Mouse (Mus musculus) liver, embryonic 13.5 days (tissue): ENCODE measurements at regions not wholly inside any gene's neighbourhood (a gene's known extent, or its start where the extent isn't known, plus 50 kb on each side); places are given as distances from the start of the nearest gene placed in this dataset.

Experiments used
- ATAC-seq: fragments of 200-750 bp; cut with Nextera tagmentation; 2 replicates; pipeline ENCODE4 v1.8.0; 2017; ENCODE audit warnings: low read depth, mild to moderate bottlenecking, moderate number of reproducible peaks, moderate library complexity
- DNase-seq: peaks from one replicate; pipeline ENCODE4 v3.0.0; 2022
- H3K27ac ChIP-seq: fragments of 300-500 bp; sonication (generic); 2 replicates; pipeline ENCODE4 v1.5.1; 2015; ENCODE audit warnings: moderate library complexity, mild to moderate bottlenecking, inconsistent platforms
- H3K27me3 ChIP-seq: fragments of 300-500 bp; sonication (generic); 2 replicates; pipeline ENCODE4 v1.6.1; 2015; ENCODE audit warnings: mild to moderate bottlenecking, inconsistent platforms
- H3K36me3 ChIP-seq: fragments of 300-500 bp; sonication (generic); 2 replicates; pipeline ENCODE4 v1.6.1; 2015; ENCODE audit warnings: mild to moderate bottlenecking, inconsistent platforms
- H3K4me1 ChIP-seq: fragments of 300-500 bp; sonication (generic); replicated peaks from 2 replicates; pipeline ENCODE4 v1.6.1; 2015; ENCODE audit warnings: inconsistent platforms
- H3K4me2 ChIP-seq: fragments of 300-500 bp; sonication (generic); 2 replicates; pipeline ENCODE4 v1.6.1; 2015; ENCODE audit warnings: inconsistent platforms, mild to moderate bottlenecking, moderate library complexity
- H3K4me3 ChIP-seq: fragments of 300-500 bp; sonication (generic); replicated peaks from 2 replicates; pipeline ENCODE4 v1.5.1; 2015; ENCODE audit warnings: mild to moderate bottlenecking, inconsistent platforms
- H3K9ac ChIP-seq: fragments of 300-500 bp; sonication (generic); 2 replicates; pipeline ENCODE4 v1.6.1; 2015; ENCODE audit warnings: mild to moderate bottlenecking, inconsistent platforms
- H3K9me3 ChIP-seq: fragments of 300-500 bp; sonication (generic); replicated peaks from 2 replicates; pipeline ENCODE4 v1.6.1; 2016; ENCODE audit warnings: inconsistent platforms
- WGBS: fragments of 180-500 bp; shearing (Covaris S2); methylation state at CpG from one replicate; pipeline ENCODE4 v1.1.7; 2015; ENCODE audit not compliant: insufficient replicate concordance; 5-methylcytosine and 5-hydroxymethylcytosine counted together

DNA sequence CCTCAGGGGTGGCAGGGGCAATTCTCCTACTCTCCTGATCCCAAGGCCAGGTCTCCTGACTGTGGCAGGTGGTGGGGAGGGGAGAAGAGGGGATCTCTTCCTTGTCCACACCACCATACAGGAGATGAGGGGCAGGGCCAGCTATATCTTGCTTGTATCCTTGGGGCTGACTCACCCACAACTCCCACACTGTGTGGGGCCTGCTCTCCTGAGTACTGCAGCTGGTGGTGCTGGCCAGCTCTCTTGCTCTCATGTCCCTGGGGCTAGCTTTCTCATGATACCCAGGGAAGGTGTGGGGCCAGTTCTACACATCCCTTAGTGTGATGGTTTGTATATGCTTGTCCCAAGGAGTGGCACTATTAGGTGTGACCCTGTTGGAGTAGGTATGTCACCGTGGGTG lies 177.4 kb downstream of the Shq1 start:
- ATAC-seq, result no peak
- no peak for DNase-seq
- no peaks in the 10 kb centered on the region for H3K27me3 ChIP-seq
- no peaks in the 10 kb centered on the region for H3K9me3 ChIP-seq
- H3K4me2 ChIP-seq, result no peak overlapping the region
- WGBS, result 21% methylated on average over 1 of the region's 1 CpGs
- no peak overlapping the region for H3K9ac ChIP-seq
- no peak overlapping the region for H3K4me3 ChIP-seq
- H3K36me3 ChIP-seq, result no peaks in the 10 kb centered on the region
- H3K4me1 ChIP-seq, result no peaks in the 10 kb centered on the region
- H3K27ac ChIP-seq, result no peak overlapping the region

DNA sequence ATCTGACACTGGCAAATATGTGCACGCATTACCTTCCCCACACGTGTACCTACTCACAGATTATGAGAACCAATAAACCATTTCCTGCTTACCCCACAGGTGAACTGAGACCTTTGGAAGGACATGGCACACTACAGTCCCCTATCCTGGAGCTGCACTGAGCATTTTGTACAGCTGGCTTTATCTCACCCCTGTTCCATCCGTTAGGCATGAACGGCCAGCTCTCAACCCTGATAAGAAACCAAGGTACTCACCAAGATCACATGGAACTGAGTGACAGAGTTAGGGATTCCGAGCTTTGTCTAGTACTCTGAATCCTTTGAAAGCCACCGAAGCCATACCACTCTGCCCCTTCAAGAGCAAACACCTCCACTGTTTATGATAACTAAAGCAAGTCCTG lies 179.1 kb downstream of the Shq1 start:
- DNase-seq, result no peak
- no peak for ATAC-seq
- 51% methylated on average over 6 of the region's 6 CpGs for WGBS
- no peaks in the 10 kb centered on the region for H3K9me3 ChIP-seq
- no peaks in the 10 kb centered on the region for H3K27me3 ChIP-seq
- H3K4me2 ChIP-seq, result no peak overlapping the region
- no peak overlapping the region for H3K9ac ChIP-seq
- no peaks in the 10 kb centered on the region for H3K36me3 ChIP-seq
- H3K27ac ChIP-seq, result no peak overlapping the region
- H3K4me1 ChIP-seq, result no peaks in the 10 kb centered on the region
- H3K4me3 ChIP-seq, result no peak overlapping the region

DNA sequence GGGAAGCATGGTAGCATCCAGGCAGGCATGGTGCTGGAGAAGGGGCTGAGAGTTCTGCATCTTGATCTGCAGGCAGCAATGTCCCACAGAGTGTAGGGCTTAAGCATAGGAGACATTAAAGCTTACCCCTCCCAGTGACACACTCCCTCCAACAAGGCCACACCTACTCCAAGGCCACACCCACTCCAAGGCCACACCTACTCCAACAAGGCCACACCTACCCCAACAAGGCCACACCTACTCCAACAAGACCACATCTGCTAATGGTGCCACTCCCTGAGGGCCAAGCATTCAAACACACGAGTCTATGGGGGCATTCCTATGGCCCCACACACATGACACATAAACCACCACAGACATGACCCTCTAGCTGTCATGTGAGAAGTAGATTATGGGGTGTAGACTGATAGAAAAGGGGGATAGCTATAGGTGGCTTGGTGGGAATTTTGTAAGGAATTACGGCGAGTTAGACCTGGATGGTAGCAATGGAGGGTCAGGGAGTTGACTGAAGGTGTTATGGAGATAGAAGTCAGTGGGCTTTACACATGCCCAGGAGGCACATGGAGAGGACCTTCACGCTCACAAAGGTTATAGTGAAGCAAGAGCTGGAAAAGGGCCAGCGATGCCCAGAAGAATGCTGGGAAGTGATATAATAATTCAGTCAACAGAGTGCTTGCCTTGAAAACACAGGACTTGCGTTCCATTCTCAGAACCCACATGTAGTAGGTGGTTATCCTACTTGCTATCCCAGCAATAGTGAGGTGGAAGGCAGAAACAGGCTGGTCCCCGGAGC lies 179.8 kb downstream of the Shq1 start:
- H3K27me3 ChIP-seq, result no peaks in the 10 kb centered on the region
- DNase-seq (peak; percentile 7), ATAC-seq (no peak)
- H3K9ac ChIP-seq, result no peak overlapping the region
- no peaks in the 10 kb centered on the region for H3K36me3 ChIP-seq
- H3K4me1 ChIP-seq, result no peaks in the 10 kb centered on the region
- no peaks in the 10 kb centered on the region for H3K9me3 ChIP-seq
- no peak overlapping the region for H3K4me3 ChIP-seq
- no peak overlapping the region for H3K4me2 ChIP-seq
- no peak overlapping the region for H3K27ac ChIP-seq
- WGBS, result 74% methylated on average over 7 of the region's 7 CpGs

DNA sequence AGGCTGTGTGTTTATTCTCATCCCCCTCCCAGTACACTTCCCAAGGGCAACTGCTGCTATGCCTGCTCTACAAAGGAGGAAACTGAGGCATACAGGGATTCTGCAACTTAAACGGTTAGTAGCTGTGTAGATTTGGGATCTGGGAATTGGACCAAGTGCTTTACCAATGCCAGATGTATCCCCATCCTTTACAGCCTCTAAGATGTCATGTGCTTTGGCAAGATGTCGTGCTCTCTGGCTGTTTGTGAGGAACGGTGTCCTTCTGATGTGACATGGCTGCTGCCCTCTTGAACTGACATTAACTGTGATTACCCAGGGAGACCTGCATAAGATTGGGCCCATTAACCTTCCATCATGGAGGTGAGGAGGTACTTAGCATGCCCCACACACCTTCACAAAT lies 187.1 kb downstream of the Shq1 start:
- Histone ChIP-seq H3K27me3 (no peaks in the 10 kb centered on the region; the same call in none of the 2 replicates), H3K4me1 (peaks cover 16% of the 10 kb centered on the region; the same call in 1 of the 2 replicates), H3K4me2 (no peak overlapping the region), H3K4me3 (no peak overlapping the region), H3K27ac (no peak overlapping the region), H3K9ac (no peak overlapping the region), H3K36me3 (no peaks in the 10 kb centered on the region), H3K9me3 (no peaks in the 10 kb centered on the region)
- DNase-seq, result no peak
- WGBS, result 58% methylated on average over 3 of the region's 3 CpGs
- no peak for ATAC-seq

DNA sequence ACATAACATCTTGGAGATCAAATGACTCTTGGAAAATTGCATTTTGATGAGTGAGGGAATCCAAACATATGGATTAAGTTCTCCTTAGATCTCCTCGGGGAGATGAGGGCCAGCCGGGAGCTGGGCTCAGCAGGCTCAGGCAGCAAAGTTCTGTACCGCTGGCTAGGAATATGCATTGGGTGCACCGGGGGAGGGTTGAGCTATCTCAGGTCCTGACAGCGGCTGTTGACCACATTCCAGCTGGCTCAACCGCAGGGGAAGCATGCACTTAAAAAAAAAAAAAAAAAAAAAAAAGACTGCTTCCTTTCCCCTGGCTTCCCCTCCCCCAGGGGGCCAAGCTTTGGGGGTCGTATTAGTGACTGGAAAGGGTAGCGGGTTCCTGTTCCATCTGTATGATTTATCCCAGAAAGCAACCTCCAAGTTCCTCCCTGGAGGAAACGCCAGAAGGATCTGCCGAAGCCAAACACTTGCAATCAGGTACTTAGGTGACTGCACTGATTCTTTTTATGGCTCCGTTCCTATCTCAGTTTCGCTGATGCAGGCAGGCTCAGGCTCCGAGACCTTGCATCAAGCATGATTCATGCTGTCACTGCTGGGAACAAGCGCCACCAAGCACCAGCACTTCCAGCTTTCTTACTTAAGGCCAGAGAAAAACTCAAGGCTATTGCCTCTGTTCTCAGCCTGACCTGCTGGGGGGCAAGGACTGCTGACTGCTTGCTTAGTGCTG lies 187.7 kb downstream of the Shq1 start:
- Histone ChIP-seq H3K9ac (no peak overlapping the region), H3K4me3 (no peak overlapping the region), H3K4me1 (peaks cover 16% of the 10 kb centered on the region; the same call in 1 of the 2 replicates), H3K36me3 (no peaks in the 10 kb centered on the region), H3K9me3 (no peaks in the 10 kb centered on the region), H3K4me2 (0 out of 2 replicates have a peak overlapping the region, but pooled peaks have one; percentile 2), H3K27ac (no peak overlapping the region), H3K27me3 (no peaks in the 10 kb centered on the region; the same call in none of the 2 replicates)
- 1% methylated on average over 14 of the region's 14 CpGs for WGBS
- no peak for ATAC-seq
- no peak for DNase-seq

DNA sequence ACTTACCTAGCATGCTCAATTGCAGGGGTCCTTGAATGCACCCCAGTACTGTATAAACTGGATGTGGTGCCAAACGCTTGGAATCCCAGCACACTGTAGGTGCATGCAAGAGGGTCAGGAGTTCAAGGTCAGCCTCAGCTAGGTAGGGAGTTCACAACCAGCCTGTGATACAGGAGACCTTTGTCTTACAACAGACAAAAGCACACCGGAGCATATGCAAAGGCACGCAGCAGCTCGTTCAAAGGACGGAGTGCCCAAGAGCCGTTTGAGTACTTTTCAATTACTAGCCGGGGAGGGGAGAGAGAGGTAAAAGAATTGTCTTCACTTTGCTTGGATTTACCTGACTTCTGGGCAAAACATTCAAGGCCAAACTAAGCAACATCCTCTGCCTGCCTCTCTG lies 188.4 kb downstream of the Shq1 start:
- Histone ChIP-seq H3K4me2 (0 out of 2 replicates have a peak overlapping the region, but pooled peaks have one; percentile 2), H3K9ac (no peak overlapping the region), H3K4me1 (peaks cover 16% of the 10 kb centered on the region; the same call in 1 of the 2 replicates), H3K27ac (no peak overlapping the region), H3K36me3 (no peaks in the 10 kb centered on the region), H3K27me3 (no peaks in the 10 kb centered on the region; the same call in none of the 2 replicates), H3K9me3 (no peaks in the 10 kb centered on the region), H3K4me3 (no peak overlapping the region)
- WGBS, result 28% methylated on average over 7 of the region's 7 CpGs
- no peak for DNase-seq
- ATAC-seq, result no peak

DNA sequence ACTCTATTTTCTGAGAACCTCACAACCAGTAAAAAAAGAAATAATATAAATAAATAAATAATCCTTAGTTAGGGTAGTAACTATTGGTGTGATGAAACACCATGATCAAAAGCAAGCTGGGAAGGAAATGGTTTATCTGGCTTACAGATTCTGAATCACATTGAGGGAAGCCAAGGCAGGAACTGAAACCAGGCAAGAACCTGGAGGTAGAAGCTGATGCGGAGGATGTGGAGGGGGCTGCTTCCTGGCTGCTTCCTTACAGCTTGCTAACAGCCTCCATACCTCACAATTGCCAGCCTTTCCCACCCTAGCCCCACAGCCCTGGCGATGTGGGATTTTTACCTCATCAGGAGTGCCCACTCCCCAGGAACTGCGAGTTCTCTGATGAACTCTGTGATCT lies 190.4 kb downstream of the Shq1 start:
- Histone ChIP-seq H3K4me1 (peaks cover 24% of the 10 kb centered on the region), H3K4me2 (no peak overlapping the region), H3K27ac (no peak overlapping the region), H3K9ac (no peak overlapping the region), H3K36me3 (no peaks in the 10 kb centered on the region), H3K9me3 (no peaks in the 10 kb centered on the region), H3K27me3 (no peaks in the 10 kb centered on the region; the same call in none of the 2 replicates), H3K4me3 (no peak overlapping the region)
- DNase-seq (no peak), ATAC-seq (no peak)
- WGBS, result 25% methylated on average over 3 of the region's 3 CpGs

DNA sequence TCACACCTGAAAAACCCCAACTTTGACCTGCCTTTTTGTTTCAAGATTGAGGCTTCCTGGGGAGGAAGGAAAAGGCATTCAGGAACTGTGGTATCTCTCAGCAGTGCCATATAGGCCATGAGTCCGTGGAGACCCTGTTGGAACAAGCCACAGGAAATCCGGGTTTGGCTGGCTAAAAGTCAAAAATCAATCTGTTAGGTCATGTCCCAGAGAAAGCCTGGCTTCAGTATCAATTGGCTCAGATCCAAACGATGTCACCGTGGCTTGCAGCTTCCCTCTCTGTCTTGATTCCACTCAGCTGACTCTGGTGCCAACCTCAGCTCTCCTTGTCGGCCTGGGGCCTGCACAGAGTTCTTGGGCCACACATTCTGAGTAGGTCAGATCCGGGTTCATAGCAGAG lies 191.1 kb downstream of the Shq1 start:
- Histone ChIP-seq H3K4me2 (no peak overlapping the region), H3K27ac (no peak overlapping the region), H3K4me3 (no peak overlapping the region), H3K36me3 (no peaks in the 10 kb centered on the region), H3K4me1 (peaks cover 24% of the 10 kb centered on the region), H3K9me3 (no peaks in the 10 kb centered on the region), H3K27me3 (no peaks in the 10 kb centered on the region; the same call in none of the 2 replicates), H3K9ac (no peak overlapping the region)
- DNase-seq, result no peak
- ATAC-seq, result no peak
- 13% methylated on average over 6 of the region's 6 CpGs for WGBS

DNA sequence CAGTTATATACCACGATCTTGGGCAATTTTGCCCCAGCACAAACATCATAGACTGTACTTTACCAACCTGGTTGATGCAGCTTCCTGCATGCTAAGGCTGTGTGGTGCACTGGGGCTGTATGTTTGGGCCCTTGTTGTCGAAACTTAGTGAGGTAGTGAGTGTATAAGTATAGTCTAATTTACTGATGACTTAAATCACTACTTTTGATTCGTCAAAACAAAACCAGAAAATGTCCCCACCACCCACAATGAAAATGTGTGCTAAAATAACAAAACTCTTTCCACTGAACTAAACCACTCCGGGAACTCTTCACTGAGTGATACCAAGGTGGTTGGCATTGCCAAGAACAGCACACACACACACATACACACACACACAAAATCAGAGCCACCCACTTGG lies 191.5 kb downstream of the Shq1 start:
- no peaks in the 10 kb centered on the region for H3K9me3 ChIP-seq
- peaks cover 24% of the 10 kb centered on the region for H3K4me1 ChIP-seq
- H3K4me3 ChIP-seq, result no peak overlapping the region
- H3K27ac ChIP-seq, result no peak overlapping the region
- H3K9ac ChIP-seq, result no peak overlapping the region
- no peak overlapping the region for H3K4me2 ChIP-seq
- DNase-seq, result no peak
- no peaks in the 10 kb centered on the region; the same call in none of the 2 replicates for H3K27me3 ChIP-seq
- ATAC-seq, result no peak
- WGBS, result 59% methylated on average over 4 of the region's 4 CpGs
- no peaks in the 10 kb centered on the region for H3K36me3 ChIP-seq

DNA sequence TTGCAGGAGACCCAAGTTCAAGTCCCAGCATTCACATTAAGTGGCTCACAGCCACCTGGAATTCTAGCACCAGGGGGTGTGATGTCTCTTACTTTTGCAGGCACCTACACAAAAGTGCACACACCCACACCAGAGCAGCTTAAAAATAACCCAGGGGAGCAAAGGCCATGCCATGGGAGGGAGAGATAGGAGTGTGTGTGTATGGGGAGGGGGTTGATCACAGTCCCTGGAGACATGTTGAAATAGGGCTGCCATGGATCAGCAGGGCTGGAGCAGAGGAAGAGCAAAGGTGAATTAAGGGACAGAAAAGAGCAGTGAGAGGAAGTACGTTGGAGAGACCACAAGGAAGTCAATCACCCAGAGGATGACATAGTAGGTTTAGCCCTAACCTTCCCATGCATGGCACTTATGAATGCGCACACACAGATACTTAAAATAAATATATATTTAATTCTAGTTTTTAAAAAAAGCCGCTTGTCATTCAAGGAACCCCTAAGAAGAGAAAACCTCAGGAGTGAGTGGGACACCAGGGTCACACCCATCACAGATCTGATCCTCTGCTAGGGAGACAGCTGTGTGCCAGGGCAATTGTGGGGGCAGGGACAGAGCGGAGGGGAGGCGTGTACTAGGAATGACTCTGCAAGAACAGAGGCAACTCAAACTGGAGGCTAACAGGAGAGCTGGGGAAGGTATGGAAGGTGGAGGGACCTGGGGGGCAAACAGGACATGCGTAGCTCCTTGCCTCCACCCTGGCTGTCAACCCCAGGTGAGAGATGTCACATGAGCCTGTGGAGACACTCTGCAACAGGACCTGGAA lies 189.5 kb upstream of the Rybp start:
- H3K4me3 ChIP-seq, result no peak overlapping the region
- DNase-seq (no peak), ATAC-seq (peak; percentile 65)
- H3K36me3 ChIP-seq, result no peaks in the 10 kb centered on the region
- H3K4me2 ChIP-seq, result no peak overlapping the region
- WGBS, result 39% methylated on average over 6 of the region's 6 CpGs
- H3K9ac ChIP-seq, result no peak overlapping the region
- H3K9me3 ChIP-seq, result peaks cover 7% of the 10 kb centered on the region; the same call in 1 of the 2 replicates
- H3K4me1 ChIP-seq, result peaks cover 16% of the 10 kb centered on the region
- no peaks in the 10 kb centered on the region for H3K27me3 ChIP-seq
- H3K27ac ChIP-seq, result no peak overlapping the region

DNA sequence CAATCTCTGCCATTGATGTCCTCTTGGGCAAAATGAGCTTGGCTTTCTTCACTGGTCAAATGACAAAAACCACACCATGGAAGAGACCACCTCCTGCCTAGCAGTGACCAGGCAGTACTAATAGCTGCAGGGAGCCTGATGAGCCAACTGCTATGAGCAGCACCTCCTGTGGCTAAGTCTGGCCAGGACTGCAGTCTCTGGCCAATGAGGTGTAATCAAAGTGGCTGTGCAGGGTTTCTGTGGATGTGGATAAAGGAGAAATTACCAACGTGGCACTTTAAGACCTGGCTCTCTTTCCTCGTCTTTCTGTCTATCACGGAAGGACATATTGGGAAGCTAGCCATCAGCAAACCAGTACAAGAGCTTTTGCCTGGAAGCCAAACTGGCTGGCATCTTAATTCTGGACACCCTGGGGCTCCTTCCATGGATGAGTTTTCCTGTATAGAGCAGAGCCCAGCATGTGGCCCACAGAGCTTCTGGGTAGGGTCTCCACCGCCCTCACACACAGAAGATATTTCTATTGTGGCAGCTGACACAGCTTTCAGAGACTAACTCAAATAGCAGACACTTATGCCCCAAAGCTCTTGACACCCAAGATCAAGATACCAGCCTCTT lies 188.2 kb upstream of the Rybp start:
- no peak overlapping the region for H3K4me2 ChIP-seq

More for the DNA sequence above, 188.2 kb upstream of the Rybp start:
- Histone ChIP-seq H3K4me1 (peaks cover 12% of the 10 kb centered on the region), H3K4me3 (no peak overlapping the region), H3K27me3 (no peaks in the 10 kb centered on the region), H3K36me3 (no peaks in the 10 kb centered on the region), H3K9ac (no peak overlapping the region), H3K27ac (no peak overlapping the region), H3K9me3 (peaks cover 10% of the 10 kb centered on the region; the same call in 1 of the 2 replicates)
- DNase-seq, result no peak
- 49% methylated on average over 4 of the region's 4 CpGs for WGBS
- ATAC-seq, result no peak
